Mouse (Mus musculus) ES-Bruce4 (cell line): Measurements from ENCODE around the gene Map2k6. TPM values are rescaled to one million over a fixed set of nuclear protein-coding genes. Genes with fewer than 3 reads are reported as not detected.

ENCODE experiments used
- H3K27ac ChIP-seq: 2 replicates; pipeline ENCODE4 v1.5.1; 2012; ENCODE audit warnings: low read length, inconsistent platforms; ENCODE audit not compliant: insufficient read depth
- H3K27me3 ChIP-seq: 2 replicates; pipeline ENCODE4 v1.6.1; 2012; ENCODE audit warnings: mild to moderate bottlenecking, low read length, inconsistent platforms; ENCODE audit not compliant: control insufficient read depth, poor library complexity, insufficient read depth, severe bottlenecking
- H3K36me3 ChIP-seq: 2 replicates; pipeline ENCODE4 v1.6.1; 2012; ENCODE audit warnings: inconsistent platforms, mild to moderate bottlenecking, low read length, moderate library complexity; ENCODE audit not compliant: control insufficient read depth, poor library complexity, insufficient read depth, severe bottlenecking
- H3K4me1 ChIP-seq: one replicate; pipeline ENCODE4 v1.8.1; 2011; ENCODE audit warnings: low read length; ENCODE audit not compliant: control insufficient read depth, insufficient read depth
- H3K4me3 ChIP-seq: 2 replicates; pipeline ENCODE4 v1.5.1; 2011; ENCODE audit warnings: low read depth, mild to moderate bottlenecking, low read length
- H3K9ac ChIP-seq: 2 replicates; pipeline ENCODE4 v1.6.1; 2012; ENCODE audit warnings: low read depth, mild to moderate bottlenecking, inconsistent platforms; ENCODE audit not compliant: poor library complexity, severe bottlenecking
- H3K9me3 ChIP-seq: replicated peaks from 2 replicates; pipeline ENCODE4 v1.6.1; 2012; ENCODE audit warnings: mild to moderate bottlenecking, low read length, inconsistent platforms; ENCODE audit not compliant: control insufficient read depth, poor library complexity, insufficient read depth, severe bottlenecking
- CTCF ChIP-seq: IDR thresholded peaks from one replicate; pipeline ENCODE4 v1.8.1; 2011; ENCODE audit warnings: low read depth, low read length
- EP300 ChIP-seq: IDR thresholded peaks from 2 replicates; pipeline ENCODE4 v1.6.1; 2011; ENCODE audit warnings: low read depth, low read length; ENCODE audit not compliant: insufficient read depth
- POLR2A ChIP-seq: IDR thresholded peaks from one replicate; pipeline ENCODE4 v1.8.1; 2011; ENCODE audit warnings: low read length; ENCODE audit not compliant: insufficient read depth
- polyA plus RNA-seq: library from polyadenylated mRNA; stranded (reverse); fragments of >200 nt; gene quantifications from 2 replicates; pipeline ENCODE4 v1.2.4, GENCODE M21; 2011; ENCODE audit warnings: low read depth; ENCODE audit not compliant: missing spikeins, insufficient read depth, insufficient read length

Gene Map2k6
- polyA plus RNA-seq, 1 experiment: 10.1 TPM

GRCm38 (mm10) chr11:110411596-110411995 is 12.7 kb downstream of the Map2k6 start:
- no peaks in the 10 kb centered on the region for H3K36me3 ChIP-seq
- TF ChIP-seq CTCF (no peak), POLR2A (no peak)
- H3K4me1 ChIP-seq: no peaks in the 10 kb centered on the region
- no peak overlapping the region for H3K9ac ChIP-seq
- peak overlapping the region; percentile 39; the same call in 1 of the 2 replicates for H3K4me3 ChIP-seq
- H3K9me3 ChIP-seq: no peaks in the 10 kb centered on the region
- H3K27me3 ChIP-seq: no peaks in the 10 kb centered on the region
- no peak overlapping the region for H3K27ac ChIP-seq

DNA sequence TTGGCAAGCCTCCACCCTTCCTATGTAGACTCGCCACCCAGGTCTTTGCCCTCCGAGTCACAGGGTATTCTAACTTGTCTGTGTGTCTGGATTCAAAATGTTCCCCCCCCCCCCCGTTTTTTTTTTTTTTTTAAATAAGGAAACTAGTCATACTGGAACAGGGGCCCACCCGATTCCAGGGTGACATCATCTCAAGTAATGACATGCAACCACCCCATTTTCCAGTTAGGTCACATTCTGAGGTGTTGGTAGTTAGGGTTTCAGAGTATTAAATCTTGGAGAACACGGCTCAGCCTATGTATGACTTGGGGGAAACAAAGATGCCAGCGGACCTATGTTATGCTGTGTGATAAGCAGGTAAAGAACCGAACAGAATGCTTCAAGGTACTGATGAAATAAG is 15.3 kb downstream of the Map2k6 start:
- H3K4me1 ChIP-seq: no peaks in the 10 kb centered on the region
- TF ChIP-seq EP300 (no peak), CTCF (no peak), POLR2A (no peak)

GRCm38 (mm10) chr11:110416691-110417090 is 17.8 kb downstream of the Map2k6 start:
- Histone ChIP-seq H3K9me3 (no peaks in the 10 kb centered on the region), H3K27me3 (no peaks in the 10 kb centered on the region), H3K4me1 (no peaks in the 10 kb centered on the region), H3K9ac (no peak overlapping the region), H3K27ac (no peak overlapping the region), H3K36me3 (no peaks in the 10 kb centered on the region), H3K4me3 (no peak overlapping the region)
- TF ChIP-seq POLR2A: no peak
- no peak for TF ChIP-seq CTCF
- TF ChIP-seq EP300: no peak

More for the DNA sequence above, 15.3 kb downstream of the Map2k6 start:
- no peaks in the 10 kb centered on the region for H3K27me3 ChIP-seq
- H3K9ac ChIP-seq: no peak overlapping the region
- no peaks in the 10 kb centered on the region for H3K9me3 ChIP-seq
- no peak overlapping the region for H3K4me3 ChIP-seq
- no peaks in the 10 kb centered on the region for H3K36me3 ChIP-seq
- H3K27ac ChIP-seq: no peak overlapping the region

DNA sequence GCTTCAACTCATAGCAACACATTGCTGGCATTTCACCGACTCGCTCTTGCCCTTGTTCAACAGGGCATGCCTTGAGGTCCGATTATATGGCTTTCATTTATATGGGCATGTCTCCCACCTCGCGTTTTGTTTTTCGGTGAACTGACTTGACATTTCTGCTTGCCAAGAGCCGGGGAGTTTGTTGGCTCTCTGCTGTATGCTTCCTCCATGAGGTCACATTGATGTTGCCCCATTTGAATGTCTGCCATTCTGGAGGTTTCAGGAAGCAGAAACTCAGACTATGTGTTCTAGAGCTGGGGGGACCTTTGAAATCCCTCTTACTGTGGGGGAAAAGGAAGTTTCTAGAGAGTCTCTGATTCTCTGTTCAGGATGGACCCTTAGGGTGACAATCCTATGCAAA is 21.5 kb downstream of the Map2k6 start:
- no peak overlapping the region for H3K9ac ChIP-seq

GRCm38 (mm10) chr11:110426572-110427145 is 27.7 kb downstream of the Map2k6 start:
- no peak overlapping the region for H3K4me3 ChIP-seq
- H3K36me3 ChIP-seq: no peaks in the 10 kb centered on the region
- no peaks in the 10 kb centered on the region for H3K27me3 ChIP-seq
- H3K4me1 ChIP-seq: no peaks in the 10 kb centered on the region
- H3K27ac ChIP-seq: no peak overlapping the region
- H3K9ac ChIP-seq: no peak overlapping the region
- TF ChIP-seq POLR2A (no peak), CTCF (no peak), EP300 (no peak)
- H3K9me3 ChIP-seq: no peaks in the 10 kb centered on the region

More for the DNA sequence above, 21.5 kb downstream of the Map2k6 start:
- Histone ChIP-seq H3K4me1 (no peaks in the 10 kb centered on the region), H3K27me3 (no peaks in the 10 kb centered on the region), H3K36me3 (no peaks in the 10 kb centered on the region), H3K27ac (no peak overlapping the region), H3K9me3 (no peaks in the 10 kb centered on the region), H3K4me3 (no peak overlapping the region)
- TF ChIP-seq CTCF (no peak), POLR2A (no peak), EP300 (no peak)

GRCm38 (mm10) chr11:110427159-110427561 is 28.2 kb downstream of the Map2k6 start:
- H3K4me3 ChIP-seq: no peak overlapping the region
- H3K4me1 ChIP-seq: no peaks in the 10 kb centered on the region
- no peaks in the 10 kb centered on the region for H3K27me3 ChIP-seq
- H3K9ac ChIP-seq: no peak overlapping the region
- no peak overlapping the region for H3K27ac ChIP-seq
- no peaks in the 10 kb centered on the region for H3K36me3 ChIP-seq
- H3K9me3 ChIP-seq: no peaks in the 10 kb centered on the region
- TF ChIP-seq EP300: no peak
- no peak for TF ChIP-seq CTCF
- no peak for TF ChIP-seq POLR2A

GRCm38 (mm10) chr11:110428999-110429398 is 30.1 kb downstream of the Map2k6 start:
- no peak for TF ChIP-seq CTCF
- TF ChIP-seq POLR2A: no peak
- TF ChIP-seq EP300: no peak
- Histone ChIP-seq H3K36me3 (no peaks in the 10 kb centered on the region), H3K9me3 (no peaks in the 10 kb centered on the region), H3K4me3 (no peak overlapping the region), H3K4me1 (no peaks in the 10 kb centered on the region), H3K9ac (no peak overlapping the region), H3K27ac (no peak overlapping the region), H3K27me3 (no peaks in the 10 kb centered on the region)
